Mouse (Mus musculus) adrenal gland, postnatal 25 days (tissue): ENCODE results near the gene Usp12. TPM values are rescaled to one million over a fixed set of nuclear protein-coding genes. Genes with fewer than 3 reads are reported as not detected.

ENCODE experiments used
- DNase-seq: peaks from one replicate; pipeline ENCODE4 v3.0.0; 2021; ENCODE audit warnings: mixed read lengths
- total RNA-seq: library from RNA; stranded (reverse); gene quantifications from 2 replicates; pipeline ENCODE4 v1.2.3, GENCODE M21; 2021

Gene Usp12
- total RNA-seq, 1 experiment from 2014 or later = 29.6 TPM

- DNase-seq = no peak
Observed at GRCm38 (mm10) chr5:146692361-146692975, 102.3 kb downstream of the Usp12 start.

GRCm38 (mm10) chr5:146691745-146692144, 103.1 kb downstream of the Usp12 start:
- no peak for DNase-seq

- DNase-seq = no peak
Observed at GRCm38 (mm10) chr5:146687541-146688313, 107.1 kb downstream of the Usp12 start.

- no peak for DNase-seq
Observed at GRCm38 (mm10) chr5:146686954-146687353, 107.9 kb downstream of the Usp12 start.

Other genes with a start within 250 kb of the Usp12 start
- gene Gm3415, start 238.9 kb downstream of the Usp12 start, total RNA-seq = not detected in 2 replicates
- gene Gpr12, start 209.8 kb downstream of the Usp12 start, total RNA-seq = not detected in 2 replicates
- gene Rpl21, start 37.9 kb upstream of the Usp12 start, total RNA-seq = 282 and 375 TPM in 2 replicates
- 5.6 and 9.5 TPM in 2 replicates for gene Rasl11a, start 50.1 kb upstream of the Usp12 start, total RNA-seq
- gene Gtf3a, start 153.7 kb upstream of the Usp12 start, total RNA-seq = 34.9 and 36.1 TPM in 2 replicates
- gene Mtif3, start 168.8 kb upstream of the Usp12 start, total RNA-seq = 30.4 and 40.9 TPM in 2 replicates